Mouse (Mus musculus) lung, postnatal 25 days (tissue): Measurements from ENCODE around the gene Trim56.

ENCODE experiments used
- DNase-seq: peaks from one replicate; pipeline ENCODE4 v3.0.0; 2022; ENCODE audit warnings: low spot score

Gene Trim56

DNA sequence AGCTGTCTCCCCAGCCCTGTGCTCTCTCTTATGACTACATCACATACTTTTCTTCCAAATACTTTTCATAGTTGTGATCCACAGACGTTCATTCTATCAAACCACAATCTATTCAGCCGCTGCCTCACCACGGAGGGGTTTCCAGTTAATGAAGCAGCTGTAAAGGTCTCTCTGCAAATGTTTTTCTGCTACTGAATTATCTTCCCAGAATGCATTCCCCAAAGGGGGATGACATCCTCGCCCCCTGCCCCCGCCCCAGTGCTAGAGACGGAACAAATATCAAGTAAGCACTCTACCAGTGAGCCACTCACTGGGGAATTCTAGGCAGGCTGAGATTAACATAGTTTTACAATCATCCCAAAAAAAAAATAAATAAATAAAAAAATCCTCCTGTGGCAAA, 7.9 kb downstream of the Trim56 start:
- no peak for DNase-seq

DNA sequence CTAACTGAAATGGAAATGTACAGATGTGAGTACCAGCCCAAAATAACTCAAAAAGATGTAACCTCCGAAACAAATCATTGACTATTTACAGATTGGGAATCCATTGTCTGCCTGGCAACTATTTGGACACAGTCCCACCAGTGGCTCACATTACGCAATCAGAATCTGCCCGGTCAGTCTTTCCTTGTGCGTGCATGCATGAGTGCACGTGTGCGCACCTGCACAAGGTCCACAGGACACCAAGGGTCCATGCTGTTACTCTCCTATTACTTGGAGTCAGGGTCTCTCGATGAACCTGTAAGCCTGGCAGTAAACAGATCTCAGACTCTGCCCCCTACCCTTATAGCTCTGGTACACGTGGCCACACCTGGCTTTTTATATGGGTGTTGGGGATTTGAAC, 8.3 kb downstream of the Trim56 start:
- DNase-seq = no peak

GRCm38 (mm10) chr5:137107024-137107423, 9.0 kb downstream of the Trim56 start:
- DNase-seq = peak; percentile 84

- DNase-seq = peak; percentile 51
These were observed 9.6 kb downstream of the Trim56 start for GRCm38 (mm10) chr5:137106434-137106833.

DNA sequence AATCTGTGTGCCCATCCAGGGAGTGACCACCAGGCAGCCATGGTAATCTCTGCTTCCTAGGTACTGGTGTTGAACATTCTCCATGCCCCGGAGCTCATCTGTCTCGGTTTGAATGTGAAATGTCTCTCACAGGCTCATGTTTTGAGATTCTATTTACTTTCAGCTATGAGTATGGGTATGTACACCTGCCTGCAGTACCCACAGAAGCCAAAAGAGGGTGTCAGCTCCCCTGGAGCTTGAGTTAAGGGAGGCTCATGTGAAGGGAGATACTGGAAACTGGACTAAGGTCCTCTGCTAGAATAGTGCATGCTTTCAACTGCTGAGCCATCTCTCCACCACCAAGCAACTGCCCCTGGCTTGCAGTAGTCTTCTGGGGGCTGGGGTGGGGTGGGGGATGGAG, 12.0 kb downstream of the Trim56 start:
- DNase-seq = no peak

DNA sequence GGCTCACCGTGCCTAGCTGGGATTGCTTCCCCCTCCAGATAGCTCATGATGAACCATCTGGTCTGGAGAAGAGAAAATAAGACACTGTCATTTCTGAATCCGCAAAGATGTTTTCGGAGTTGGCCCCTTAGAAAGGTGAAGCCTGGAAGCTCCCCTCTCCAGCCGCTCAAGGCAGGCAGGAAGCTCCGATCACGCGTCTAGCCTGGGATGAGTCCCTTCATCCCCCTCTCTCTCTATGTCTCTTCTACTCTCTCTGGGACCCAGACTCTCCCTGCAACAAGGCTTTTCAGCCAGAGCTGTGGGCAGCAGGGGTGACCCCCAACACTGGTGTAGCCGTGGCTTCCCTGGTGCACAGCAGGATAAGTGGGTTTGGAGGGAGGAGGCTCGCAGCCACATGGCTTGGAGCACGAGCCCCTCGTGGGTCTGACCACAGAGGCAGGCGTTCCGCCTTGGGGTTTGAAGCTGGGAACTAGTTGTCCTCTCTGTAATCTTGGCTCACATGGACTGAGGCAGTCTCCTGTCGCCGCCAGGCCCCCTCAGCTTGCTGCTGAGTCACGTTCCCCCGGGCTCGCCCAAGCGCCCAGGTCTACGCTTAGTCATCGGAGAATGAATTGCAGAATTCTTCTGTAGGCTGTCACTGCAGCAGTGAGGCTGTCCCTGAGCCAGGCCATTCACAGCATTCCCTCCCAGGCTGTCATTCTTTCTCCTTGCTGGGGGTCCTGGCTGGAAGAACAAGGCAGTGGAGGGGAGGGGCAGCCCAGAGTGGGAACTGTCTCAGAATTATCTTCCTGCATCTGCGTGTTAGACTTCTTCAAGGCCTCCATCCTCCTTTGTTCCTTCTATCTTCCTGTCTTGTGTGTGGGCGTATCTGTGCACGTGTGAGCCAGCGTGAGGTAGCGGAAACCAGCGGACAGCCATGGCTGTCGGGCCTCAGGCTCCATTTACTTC, 13.2 kb downstream of the Trim56 start:
- DNase-seq = no peak

GRCm38 (mm10) chr5:137102078-137102477, 13.9 kb downstream of the Trim56 start:
- DNase-seq = no peak

- DNase-seq = no peak
These were observed 15.3 kb downstream of the Trim56 start for GRCm38 (mm10) chr5:137100660-137101059.

- no peak for DNase-seq
These were observed 17.6 kb downstream of the Trim56 start for GRCm38 (mm10) chr5:137098418-137098817.

GRCm38 (mm10) chr5:137096037-137096436, 20.0 kb downstream of the Trim56 start:
- peak; percentile 72 for DNase-seq

GRCm38 (mm10) chr5:137095135-137095534, 20.9 kb downstream of the Trim56 start:
- no peak for DNase-seq

DNA sequence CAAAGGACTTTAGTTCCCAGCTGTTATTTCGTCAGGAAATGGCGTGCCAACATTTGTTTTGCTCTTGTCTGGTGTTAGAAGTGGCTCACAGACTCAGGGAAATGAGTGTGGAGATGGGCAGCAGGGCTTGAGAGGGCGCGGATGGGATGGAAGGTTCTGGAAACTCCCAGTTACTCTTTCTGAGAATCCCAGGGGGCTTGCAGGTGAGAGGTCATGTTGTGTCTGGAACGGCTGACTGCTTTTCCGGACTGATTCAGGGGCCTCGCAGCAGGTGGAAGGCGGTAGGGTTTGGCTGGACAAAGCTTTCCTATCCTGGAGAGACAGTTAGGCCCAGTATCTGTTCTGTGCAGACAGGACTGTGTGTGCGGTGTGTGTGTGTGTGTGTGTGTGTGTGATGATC, 22.3 kb downstream of the Trim56 start:
- DNase-seq = no peak

DNA sequence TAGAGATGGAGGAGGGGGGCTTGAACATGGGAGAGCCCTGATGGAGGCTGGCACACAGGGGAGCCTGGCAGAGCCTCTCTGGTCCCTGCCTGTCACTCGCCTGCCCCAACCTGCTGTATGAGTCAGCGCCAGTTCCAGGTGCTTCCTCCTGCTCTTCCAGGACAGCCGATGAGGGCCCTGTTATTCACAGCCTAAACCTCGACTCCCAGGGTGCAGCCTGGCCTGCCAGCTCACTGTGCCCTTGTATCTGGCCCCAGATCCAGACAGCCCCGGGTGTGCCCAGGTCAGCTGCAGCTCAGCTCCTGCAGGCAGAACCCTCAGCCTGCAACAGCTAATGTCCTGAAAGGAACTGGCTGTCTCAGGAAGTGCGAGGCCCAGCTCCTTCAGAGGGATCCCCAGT, 24.4 kb downstream of the Trim56 start:
- DNase-seq = no peak

DNA sequence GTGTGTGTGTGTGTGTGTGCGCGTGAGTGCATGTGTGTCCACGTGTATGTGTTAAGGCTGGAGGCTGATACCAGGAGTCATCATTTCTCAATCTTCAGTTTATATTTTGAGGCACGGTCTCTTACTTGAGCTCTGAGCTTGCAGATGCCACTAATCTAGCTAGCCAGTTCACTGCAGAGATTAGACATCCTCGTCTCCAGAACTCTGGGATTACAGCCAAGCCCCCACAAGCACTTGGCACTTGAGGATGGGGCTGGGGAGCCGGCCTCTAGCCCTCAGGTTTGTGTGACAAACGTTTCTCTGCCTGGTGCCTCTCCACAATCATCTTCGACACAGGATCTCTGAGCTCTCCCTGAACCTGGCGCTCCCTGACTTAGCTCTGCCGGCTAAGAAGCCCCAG, 25.1 kb downstream of the Trim56 start:
- no peak for DNase-seq

GRCm38 (mm10) chr5:137087410-137087809, 28.6 kb downstream of the Trim56 start:
- DNase-seq = peak; percentile 91

- DNase-seq = no peak
These were observed 30.3 kb downstream of the Trim56 start for GRCm38 (mm10) chr5:137085731-137086130.

GRCm38 (mm10) chr5:137085021-137085420, 31.0 kb downstream of the Trim56 start:
- no peak for DNase-seq

- DNase-seq = no peak
These were observed 33.0 kb downstream of the Trim56 start for GRCm38 (mm10) chr5:137083051-137083450.

DNA sequence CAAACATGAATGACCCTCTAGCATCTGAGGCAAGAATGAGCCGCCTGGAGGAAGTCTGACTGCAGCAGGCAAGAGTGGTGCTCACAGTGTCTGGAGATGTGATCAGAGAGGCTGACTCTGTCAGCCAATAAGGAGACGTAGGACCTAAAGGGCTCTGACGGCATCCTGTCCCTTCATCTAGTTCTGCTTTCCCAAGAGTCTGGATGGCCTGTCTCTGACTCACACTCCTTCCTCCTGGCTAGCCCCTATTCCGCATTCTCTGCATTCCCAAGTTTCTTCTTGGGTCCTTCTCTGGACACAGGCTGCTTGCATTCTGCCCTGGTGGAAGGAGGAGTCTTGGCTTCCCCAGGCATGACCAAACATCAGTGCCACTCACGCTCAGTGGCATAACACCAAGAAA, 36.2 kb downstream of the Trim56 start:
- peak; percentile 81 for DNase-seq

GRCm38 (mm10) chr5:137078616-137079015, 37.4 kb downstream of the Trim56 start:
- no peak for DNase-seq

GRCm38 (mm10) chr5:137078041-137078440, 38.0 kb downstream of the Trim56 start:
- DNase-seq = peak; percentile 59

DNA sequence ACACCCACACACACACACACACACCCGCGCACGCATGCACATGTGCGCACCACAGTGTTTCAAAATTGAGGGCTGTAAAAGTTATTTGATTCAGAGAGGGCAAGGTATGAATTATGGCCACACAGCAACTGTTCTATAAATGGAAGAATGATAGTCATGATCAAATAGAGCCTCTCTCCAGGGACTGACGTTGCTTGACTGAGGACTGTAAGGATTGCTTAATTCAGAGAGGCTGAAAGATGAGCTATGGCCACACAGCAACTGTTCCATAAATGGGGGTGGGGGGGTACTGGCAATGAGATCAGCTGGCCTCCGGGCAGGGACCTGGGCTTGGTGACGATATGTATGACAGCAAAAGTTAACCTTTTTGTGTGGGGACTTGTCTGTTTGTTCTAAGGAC, 38.8 kb downstream of the Trim56 start:
- DNase-seq = no peak

GRCm38 (mm10) chr5:137076191-137076930, 39.6 kb downstream of the Trim56 start:
- peak; percentile 72 for DNase-seq
